Mouse (Mus musculus) left cerebral cortex, adult 18-20 months (tissue): ENCODE measurements around the gene Zfp651. TPM values are rescaled to one million over a fixed set of nuclear protein-coding genes. Genes with fewer than 3 reads are reported as not detected.

Experiments used
- DNase-seq, 2 experiments: peaks; one replicate each; pipeline ENCODE4 v3.0.0; 2021 to 2022; ENCODE audit warnings: low spot score in 2 of 2, mixed read lengths in 1 of 2
- total RNA-seq, 2 experiments: library from RNA; stranded (reverse); gene quantifications; 2 replicates each; pipeline ENCODE4 v1.2.3; 2021

Zfp651 gene
- total RNA-seq, 2 experiments from 2014 or later, result 104 to 106 TPM

DNA sequence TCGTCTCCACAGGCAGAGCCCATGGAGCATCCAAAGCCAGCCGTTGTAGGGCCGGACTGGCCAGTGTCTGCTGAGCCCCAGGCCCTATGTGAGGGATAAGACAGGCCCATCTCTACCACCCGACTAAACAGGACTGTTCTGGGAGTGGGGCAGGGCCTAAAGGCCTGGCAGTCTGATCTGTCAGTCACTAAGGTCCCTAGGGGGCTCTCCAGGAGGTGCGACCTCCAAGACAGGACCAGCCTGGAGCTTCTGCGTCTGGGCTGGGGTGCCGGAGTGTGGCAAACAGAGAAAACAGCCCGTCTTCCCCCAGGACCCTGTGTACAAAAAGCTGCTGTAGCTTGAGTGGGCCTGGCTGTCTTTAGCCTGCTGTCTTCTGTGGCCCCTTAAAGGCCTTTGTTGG, 2.7 kb downstream of the Zfp651 start:
- peak in 1 of 2 experiments; percentile 1 for DNase-seq

DNA sequence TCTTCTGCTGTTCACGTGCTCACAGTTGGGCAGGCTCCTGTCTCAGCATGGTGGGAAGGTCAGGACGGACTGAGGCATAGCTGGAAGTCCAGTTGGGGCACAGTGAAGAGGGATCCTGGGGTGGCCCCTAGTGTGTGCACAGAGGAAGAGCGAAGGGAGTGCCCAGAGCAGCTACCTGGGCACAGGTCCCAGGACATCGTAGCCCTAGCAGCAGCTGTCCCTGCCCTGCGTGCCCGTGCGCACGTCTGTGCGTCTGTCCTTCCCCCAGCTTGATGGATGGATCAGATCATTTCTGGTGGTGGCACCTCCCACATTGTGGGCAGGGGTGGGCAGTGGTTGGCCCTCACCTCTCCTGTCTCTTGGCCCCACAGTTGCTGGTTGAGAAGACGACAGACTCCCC, 3.1 kb downstream of the Zfp651 start:
- DNase-seq, result no peak

DNA sequence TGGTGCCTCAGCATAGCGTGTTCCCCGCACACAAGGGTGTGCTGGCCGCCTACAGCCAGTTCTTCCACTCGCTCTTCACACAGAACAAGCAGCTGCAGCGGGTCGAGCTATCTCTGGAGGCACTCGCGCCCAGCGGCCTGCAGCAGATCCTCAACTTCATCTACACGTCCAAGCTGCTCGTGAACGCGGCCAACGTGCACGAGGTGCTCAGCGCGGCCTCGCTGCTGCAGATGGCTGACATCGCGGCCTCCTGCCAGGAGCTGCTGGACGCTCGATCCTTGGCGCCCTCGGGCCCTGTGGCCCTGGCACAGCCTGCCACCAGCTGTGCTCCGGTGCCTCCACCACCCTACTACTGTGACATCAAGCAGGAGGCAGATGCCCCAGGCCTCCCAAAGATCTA, 3.6 kb downstream of the Zfp651 start:
- DNase-seq, result no peak

GRCm38 (mm10) chr9:121763716-121764115, 4.6 kb downstream of the Zfp651 start:
- DNase-seq, result no peak

DNA sequence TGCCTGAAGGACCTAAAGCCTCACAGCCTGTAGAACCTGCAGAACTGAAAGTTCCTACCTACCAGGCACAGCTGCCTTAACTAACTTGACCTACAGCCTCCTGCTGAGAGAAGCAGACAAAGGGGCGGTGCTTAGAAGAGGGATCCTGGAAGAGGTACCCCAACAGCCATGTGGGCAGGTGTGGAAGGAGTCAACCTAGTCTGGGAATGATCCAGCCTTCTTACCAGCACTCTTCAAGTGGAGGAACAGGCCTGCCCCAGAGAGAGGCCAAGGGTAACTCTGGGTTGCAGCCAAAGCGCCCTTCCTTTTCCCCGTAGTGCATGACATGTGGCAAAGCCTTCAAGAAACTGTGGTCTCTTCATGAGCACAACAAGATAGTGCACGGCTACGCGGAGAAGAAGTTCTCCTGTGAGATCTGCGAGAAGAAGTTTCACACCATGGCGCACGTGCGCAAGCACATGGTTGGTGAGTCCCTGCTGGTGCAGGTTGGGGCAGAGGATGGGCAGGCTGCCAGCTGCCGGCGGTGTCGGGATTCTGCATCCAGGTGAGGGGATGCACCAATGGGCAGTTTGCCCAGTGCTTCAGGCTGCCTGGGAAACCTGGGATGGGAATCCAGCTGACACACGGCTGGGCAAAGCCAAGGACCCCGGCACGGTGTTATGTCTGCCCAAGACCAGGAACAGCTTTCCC, 6.2 kb downstream of the Zfp651 start:
- no peak for DNase-seq

DNA sequence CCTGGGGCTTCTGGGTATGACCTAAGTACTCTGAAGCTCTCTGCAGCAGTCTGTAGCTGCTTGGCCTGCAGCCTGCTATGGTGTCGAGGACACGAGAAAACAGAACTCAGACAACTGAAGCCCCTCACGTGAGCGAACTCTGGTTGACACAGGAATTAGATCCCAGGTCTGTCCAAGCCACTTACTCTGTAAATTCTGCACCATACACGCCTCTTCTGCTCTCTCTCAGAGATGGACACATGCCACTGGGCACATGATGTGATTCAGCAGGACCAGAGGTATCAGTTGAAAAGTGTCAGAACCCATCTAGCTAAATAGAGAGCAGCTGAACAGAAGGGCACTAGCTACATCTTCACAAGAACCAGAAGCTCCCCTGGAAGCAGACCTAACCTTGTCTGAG, 13.3 kb downstream of the Zfp651 start:
- no peak for DNase-seq

DNA sequence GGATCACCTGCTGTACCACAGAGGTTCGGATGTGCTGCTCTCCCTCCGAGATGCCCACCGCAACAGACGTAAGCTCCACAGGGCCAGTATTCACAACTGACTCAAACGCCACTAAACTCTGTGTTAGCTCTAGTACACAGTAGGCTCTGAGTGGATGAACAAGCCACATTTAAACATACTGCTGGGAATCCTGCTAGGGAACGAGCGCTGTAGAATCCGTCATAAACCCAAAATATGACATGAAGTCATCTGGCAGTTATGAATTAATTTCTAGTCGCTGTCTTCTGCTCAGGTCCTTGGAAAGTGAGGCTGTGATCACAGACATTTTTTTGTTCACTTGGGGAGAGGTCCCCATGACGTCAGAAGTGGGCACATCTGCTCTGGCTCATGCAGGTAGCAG, 16.8 kb downstream of the Zfp651 start:
- no peak for DNase-seq

DNA sequence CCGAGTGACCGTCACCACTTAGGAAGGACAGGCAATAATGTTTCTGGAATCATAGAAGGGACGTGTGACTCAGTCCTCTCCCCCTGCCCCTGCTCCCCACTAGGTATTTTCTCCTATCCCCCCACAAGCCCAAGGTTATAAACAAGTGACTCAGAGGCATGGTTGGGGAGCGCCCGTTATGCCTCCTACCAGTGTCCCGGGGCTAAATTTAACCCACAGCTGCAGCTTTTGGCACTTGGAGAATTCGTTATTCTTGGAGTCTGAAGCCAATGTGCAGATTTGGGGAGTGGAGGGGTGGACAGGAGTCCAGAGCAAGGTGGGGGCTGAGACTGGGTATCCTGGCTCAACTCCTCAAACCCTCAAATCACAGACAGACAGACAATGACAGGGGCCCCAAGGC, 17.4 kb downstream of the Zfp651 start:
- DNase-seq, result peak; percentile 66 to 78

DNA sequence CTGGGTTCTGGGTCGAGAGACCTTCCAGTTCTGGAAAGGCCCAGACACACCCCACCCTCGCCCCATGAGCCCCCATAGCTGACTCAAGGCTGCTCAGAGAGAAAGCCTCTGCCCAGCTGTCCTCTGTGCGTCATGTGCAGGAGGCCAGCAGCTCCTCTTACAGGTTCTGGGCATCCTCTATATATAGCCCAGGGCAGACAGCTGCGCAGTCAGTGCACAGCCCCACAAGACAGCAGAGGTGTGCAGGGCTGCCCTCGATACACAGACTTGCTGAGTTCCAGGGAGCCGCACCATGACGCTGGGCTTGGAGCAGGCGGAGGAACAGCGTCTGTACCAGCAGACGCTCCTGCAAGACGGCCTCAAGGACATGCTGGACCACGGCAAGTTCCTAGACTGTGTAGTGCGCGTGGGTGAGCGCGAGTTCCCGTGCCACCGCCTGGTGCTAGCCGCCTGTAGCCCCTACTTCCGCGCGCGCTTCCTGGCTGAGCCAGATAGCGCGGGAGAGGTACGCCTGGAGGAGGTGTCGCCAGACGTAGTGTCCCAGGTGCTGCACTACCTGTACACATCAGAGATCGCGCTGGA, 18.4 kb downstream of the Zfp651 start, which contains the start of gene Klhl40:
Gene Klhl40 (plus strand): TSS at position 124 of the 582 bp plus-strand sequence.
- DNase-seq, result peak; percentile 67 to 80

- peak; percentile 77 to 88 for DNase-seq
Observed at GRCm38 (mm10) chr9:121778066-121778624, 19.0 kb downstream of the Zfp651 start.

GRCm38 (mm10) chr9:121784801-121785200, 25.7 kb downstream of the Zfp651 start:
- no peak for DNase-seq

DNA sequence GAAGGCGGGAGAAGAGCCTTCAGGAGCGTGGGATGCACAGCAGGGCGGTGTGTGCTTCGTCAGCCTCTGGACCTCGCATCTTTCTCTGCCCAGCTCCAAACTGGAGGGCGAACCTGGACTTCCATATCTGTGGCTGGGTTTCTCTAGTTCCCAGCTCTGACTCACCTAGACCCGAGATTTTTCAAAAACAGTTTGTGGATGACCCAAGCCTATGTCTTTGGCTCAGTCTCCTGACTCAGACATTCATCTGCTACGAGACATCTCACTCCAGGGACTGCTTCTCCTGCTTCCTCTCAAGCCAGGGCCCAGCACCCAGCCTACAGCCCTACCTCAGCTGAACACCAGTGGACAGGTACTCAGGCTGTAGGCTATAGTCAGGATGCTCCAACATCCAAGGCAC, 26.1 kb downstream of the Zfp651 start:
- no peak for DNase-seq

DNA sequence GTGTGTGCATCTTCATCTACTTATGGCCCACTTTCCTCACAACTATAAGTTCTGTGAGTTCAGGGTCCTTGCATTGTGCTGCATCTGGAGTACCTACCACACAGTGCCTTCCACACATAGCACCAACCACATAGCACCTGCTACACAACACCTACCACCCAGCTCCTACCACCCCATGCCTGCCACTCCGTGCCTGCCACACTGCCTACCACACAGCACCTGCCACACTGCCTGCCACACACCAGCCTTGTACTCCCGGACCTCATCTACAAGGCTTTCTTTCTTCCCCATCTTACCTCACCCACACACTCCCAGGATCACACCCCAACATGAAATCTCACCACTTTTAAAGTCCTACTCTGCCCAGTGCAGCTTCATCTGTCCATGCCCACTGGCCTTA, 27.2 kb downstream of the Zfp651 start:
- DNase-seq, result no peak

DNA sequence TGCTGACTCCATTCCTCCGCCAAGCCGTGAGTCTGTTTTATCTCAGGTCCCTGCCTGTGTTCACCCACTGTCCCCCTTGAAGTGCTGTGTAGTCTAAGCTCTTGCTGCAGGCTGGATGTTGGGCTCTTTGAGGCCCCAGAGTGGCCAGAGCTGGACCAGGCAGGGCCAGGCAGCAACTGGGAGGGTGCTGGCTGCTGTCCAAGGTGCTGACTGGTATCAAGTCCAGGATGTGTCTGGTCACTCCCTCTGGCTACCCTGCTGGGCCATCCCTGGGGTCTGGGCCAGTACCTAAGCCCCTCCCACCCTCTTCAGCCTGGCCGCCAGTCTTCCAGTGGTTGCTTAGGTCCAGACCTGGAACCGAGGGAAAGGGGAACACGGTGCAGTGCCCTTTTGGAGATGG, 32.1 kb downstream of the Zfp651 start:
- DNase-seq, result peak in 1 of 2 experiments; percentile 61

DNA sequence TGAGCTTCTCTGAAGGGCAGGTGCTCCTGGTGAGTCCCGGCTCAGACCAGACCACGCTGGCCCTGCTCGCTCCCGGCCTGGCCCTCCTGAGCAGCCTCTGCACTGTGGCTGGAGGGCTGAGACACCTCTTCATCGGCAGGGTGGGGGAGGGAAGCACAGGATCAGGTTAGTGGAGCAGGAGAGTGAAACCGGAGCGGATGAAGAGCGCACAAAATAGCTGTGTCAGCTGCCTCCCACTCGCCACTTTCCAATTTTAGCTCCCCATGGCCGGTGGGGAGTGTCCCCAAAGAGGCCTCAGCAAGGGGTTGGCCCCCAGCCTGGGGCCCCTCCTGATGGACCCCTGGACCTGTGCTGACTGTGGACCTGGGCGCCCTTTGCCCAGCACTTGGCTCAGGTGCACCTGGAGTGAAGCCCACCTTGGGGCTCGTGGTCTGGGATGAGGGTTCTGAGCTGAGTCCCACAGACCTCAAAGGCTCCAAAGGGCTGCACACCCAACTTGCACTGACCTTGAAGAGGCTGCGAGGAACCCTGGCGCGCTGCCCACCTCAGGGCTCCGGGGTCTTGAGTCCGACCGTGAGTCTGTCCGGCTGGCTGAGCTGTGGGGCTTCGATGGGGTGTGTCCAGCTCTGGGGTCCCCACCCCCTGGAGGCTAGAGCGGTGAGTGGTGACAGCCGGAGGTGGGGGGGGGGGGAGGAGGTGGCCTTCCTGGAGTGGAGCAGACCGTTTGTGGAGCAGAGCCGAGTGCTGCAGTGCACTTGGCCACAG, 32.8 kb downstream of the Zfp651 start, which contains the start of gene Hhatl:
Gene Hhatl (minus strand): TSS at position 751 of the 765 bp plus-strand sequence.
- peak; percentile 36 to 45 for DNase-seq

- no peak for DNase-seq
Observed at GRCm38 (mm10) chr9:121794972-121795539, 35.9 kb downstream of the Zfp651 start.

- no peak for DNase-seq
Observed at GRCm38 (mm10) chr9:121797722-121798121, 38.6 kb downstream of the Zfp651 start.

GRCm38 (mm10) chr9:121798887-121799520, 39.9 kb downstream of the Zfp651 start:
- DNase-seq, result no peak

GRCm38 (mm10) chr9:121802747-121803146, 43.6 kb downstream of the Zfp651 start:
- DNase-seq, result no peak

GRCm38 (mm10) chr9:121807546-121807945, 48.4 kb downstream of the Zfp651 start:
- no peak for DNase-seq

DNA sequence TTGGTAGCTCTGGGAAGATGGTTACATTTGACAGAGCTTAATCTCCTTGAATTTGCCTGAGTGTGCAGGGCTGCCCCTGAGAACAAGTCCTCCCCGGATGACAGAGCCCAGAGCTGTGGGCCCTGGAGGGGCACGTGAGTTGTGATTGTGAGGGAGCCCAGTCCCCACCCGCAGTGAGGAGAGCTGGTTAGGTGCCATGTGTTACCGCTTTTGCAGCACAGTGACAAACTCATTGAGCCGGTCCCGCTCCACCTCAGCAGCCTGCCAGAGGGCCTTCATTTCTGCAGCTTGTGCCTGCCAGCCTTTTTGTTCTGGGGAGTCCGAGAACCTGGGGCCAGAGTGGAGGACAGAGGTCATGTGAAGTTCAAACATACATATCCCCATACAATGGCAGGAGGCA, 48.8 kb downstream of the Zfp651 start:
- no peak for DNase-seq
